Mouse (Mus musculus) thymus, postnatal 36 days (tissue): ENCODE data around the gene Brk1.

Source experiments
- DNase-seq, 2 experiments: peaks; one replicate each; pipeline ENCODE4 v3.0.0; 2022; ENCODE audit warnings: mixed read lengths in 2 of 2

Gene Brk1

GRCm38 (mm10) chr6:113604432-113605223, at the start of gene Brk1:
Gene Brk1 (plus strand): TSS chr6:113604772.
- peak; percentile 85 to 88 for DNase-seq

- no peak for DNase-seq
Measured at GRCm38 (mm10) chr6:113559736-113560135, 44.8 kb upstream of the Brk1 start.

- DNase-seq: no peak
Measured at GRCm38 (mm10) chr6:113564557-113564956, 40.0 kb upstream of the Brk1 start.

DNA sequence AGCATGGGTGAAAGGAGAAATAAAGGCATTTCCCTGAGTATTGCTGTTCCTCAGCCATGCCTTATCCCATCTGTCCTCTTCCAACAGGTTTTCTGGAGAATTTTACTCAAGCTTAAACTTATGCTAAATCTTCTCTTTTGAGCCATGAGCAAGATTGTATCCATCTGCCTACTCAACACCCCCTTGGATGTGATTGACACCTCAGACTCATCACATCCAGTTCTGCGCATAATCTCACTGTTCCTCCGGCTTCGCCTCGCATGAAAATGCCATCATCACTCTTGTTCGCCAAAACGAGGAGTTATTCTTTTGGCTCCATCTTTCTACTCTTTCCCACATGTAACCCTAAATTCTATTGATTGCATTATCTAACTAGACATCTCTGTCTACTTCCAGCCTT, 28.5 kb upstream of the Brk1 start:
- no peak for DNase-seq

DNA sequence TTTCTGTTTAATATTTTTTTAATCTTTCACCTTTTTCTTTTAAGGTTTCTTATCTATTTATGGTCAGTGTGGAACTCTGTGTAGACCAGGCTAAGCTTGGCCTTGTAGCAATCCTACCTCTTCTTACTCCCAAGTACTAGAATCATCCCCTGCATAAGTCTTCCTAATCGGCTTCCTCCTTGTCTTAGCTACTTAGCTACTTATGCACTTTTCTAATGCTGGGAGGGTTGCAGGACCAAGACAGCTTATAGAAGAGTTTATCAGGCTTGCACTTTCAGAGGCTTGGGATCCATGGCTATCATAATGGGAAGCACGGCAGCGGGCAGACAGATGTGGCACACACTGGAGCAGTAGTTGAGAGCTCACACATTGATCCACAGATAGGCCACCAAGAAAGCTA, 25.3 kb upstream of the Brk1 start:
- no peak for DNase-seq

- DNase-seq: no peak
Measured at GRCm38 (mm10) chr6:113583023-113583422, 21.5 kb upstream of the Brk1 start.

- DNase-seq: no peak
Measured at GRCm38 (mm10) chr6:113585065-113585464, 19.5 kb upstream of the Brk1 start.

- DNase-seq: no peak
Measured at GRCm38 (mm10) chr6:113586466-113587183, 17.9 kb upstream of the Brk1 start.

DNA sequence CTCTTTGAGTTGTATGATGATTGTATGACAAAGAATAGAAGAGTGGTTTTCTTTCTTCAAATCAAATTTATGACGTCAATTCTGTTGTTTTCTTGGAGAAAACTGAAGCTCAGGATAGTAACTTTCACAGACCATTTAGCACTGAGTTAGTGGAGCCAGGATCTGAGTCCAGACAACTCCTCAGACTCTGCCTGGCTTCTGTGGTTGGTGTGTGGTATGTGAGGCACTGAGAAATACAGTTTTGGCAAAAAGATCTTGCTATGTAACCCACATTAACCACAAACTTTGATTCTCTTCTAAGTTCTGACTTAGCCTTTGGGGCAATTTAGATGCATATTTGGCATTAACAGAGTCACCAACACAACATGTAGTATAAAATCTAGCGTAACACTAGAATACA, 11.9 kb upstream of the Brk1 start:
- no peak for DNase-seq

DNA sequence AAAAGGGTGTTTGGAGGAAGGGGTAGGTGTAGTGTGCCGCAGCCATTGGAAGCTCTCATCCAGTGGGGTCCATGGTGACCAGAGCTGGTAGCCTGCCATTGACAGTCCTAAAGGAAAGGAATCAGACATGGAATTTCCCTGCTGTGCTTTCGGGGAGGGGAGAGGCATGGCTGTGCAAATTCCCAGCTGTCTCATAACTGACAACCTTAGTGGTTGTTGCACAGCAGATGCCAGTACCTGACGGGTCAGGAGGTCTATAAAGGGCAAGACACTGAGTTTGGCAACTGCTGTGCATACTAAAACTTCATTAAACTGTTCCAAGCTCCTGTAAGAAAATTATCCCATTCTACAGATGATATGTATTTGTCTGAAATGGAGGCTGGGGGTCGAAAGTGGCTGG, 6.6 kb upstream of the Brk1 start:
- no peak for DNase-seq

GRCm38 (mm10) chr6:113599833-113600232, 4.7 kb upstream of the Brk1 start:
- DNase-seq: no peak

- no peak for DNase-seq
Measured at GRCm38 (mm10) chr6:113600543-113601139, 3.9 kb upstream of the Brk1 start, which contains the start of gene Fancd2os. Gene Fancd2os (minus strand): TSS chr6:113600715.

DNA sequence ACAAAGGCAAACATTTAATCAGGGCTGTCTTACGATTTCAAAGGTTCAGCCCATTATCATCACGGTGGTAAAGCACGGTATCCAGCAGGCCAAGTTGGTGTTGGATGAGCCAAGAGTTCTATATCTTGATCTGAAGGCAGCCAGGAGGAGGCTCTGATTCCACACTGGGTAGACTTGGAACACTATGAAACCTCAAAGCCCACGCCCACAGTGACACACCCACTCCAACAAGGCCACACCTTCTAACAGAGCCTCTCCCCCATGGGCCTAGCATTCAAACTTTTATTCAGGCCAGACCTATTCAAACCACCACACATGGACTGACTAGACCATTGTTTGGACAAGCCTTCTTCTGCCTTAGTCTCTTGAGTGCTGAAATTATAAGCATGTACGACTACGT, 1.8 kb upstream of the Brk1 start:
- no peak for DNase-seq

DNA sequence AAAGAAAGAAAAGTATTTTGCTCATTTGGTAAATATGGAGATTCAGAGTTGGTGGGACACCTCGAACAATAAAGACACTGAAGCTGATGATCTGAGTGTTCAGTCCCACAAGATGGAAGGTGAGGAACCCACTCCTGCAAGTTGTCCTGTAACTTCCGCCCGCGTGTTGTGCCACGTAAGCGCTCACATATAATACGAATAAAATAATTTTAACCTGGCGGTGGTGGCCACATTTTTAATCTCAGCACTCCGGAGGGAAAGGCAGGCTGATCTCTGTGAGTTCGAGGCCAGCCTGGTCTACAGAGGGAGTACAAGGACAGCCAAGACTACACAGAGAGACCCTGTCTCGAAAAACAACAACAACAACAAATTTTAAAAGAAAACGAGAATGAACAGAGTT, 579 bp upstream of the Brk1 start:
- peak in 1 of 2 experiments; percentile 12 for DNase-seq

GRCm38 (mm10) chr6:113605224-113605545, 613 bp downstream of the Brk1 start:
- no peak for DNase-seq

GRCm38 (mm10) chr6:113608871-113609270, 4.3 kb downstream of the Brk1 start:
- no peak for DNase-seq

GRCm38 (mm10) chr6:113609293-113609692, 4.7 kb downstream of the Brk1 start:
- no peak for DNase-seq

DNA sequence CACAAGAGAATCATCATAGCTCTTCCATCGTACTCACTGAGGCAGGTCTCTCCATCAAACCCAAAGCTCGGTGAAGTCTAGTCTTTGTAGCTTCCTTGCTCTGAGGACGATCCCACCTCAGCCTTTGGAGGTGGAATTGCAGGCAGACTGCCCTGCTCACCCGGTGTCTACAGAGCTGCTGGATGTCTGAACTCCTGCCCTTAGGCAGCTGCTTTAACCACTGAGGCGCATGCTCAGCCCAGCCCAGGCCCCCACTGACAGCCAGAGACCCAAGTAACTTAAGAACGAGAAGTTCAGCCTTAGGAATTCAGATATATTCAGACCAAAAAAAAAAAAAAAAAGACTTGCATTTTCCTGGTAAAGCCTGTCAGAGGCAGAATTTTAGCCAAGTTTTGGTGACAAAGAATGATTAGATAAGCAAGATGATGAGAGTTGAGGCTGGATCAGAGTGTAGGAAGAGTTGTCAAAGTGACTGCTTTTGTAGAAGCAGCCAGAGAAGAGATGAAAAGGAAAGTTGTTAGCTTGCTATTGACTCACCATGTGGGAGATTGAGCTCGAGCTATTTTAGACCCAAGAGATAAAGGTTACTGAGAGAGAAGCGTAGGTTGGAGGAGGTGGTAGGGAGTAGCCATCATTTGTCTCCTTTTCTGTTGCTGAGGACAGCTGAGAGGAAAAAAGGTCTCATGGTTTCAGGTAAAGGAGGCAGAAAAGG, 7.8 kb downstream of the Brk1 start:
- DNase-seq: no peak

- DNase-seq: no peak
Measured at GRCm38 (mm10) chr6:113614152-113614551, 9.6 kb downstream of the Brk1 start.

DNA sequence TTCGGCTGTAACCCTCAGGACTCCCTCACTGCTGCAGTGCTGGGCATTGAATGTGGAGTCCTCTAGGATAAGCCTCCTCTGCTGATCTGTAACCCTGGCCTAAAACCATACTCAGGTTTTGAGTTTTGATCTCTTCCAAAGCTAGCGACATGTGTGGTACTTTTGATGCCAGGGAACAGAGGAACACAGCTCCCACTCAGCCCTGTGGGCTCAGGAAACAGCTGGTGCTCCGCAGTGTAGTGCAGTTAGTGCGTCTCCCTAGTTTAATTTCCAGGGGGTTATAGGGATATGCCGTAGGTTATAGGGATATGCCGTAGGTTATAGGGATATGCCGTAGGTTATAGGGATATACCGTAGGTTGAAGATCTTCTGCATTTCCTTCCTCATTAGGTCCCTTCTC, 10.4 kb downstream of the Brk1 start:
- no peak for DNase-seq

- no peak for DNase-seq
Measured at GRCm38 (mm10) chr6:113615489-113615888, 10.9 kb downstream of the Brk1 start.

GRCm38 (mm10) chr6:113623386-113623785, 18.8 kb downstream of the Brk1 start:
- DNase-seq: no peak
